ENCODE assay signal across 8 mouse cellular contexts in the genomic region with DNA sequence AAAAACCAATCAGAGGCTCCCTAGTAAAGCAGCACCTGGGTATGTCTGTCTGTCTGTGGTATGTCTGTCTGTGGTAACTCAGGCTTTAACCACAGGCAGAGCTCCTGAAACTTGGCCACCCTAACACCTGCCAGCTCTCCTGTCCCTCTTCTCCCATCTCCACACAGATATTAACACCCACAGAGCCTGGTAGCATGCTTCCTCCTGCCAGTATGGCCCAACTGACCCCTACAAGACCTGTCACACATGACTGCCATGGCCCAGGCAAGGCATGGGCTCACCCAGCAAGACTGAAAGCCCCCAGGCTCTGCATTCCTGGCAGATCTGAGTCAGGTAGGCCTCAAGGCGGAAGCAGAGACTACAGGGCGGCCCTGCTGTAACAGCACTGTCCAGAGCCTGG. TPM values are rescaled to one million over a fixed set of nuclear protein-coding genes. Genes with fewer than 3 reads are reported as not detected.
DNase-seq lines count a peak whose midpoint lies in the region; ATAC-seq and TF ChIP-seq lines count a peak whose summit lies in the region.

No protein-coding gene starts in this region.

- no peaks in the 10 kb centered on the region for H3K9me3 ChIP-seq in lung, postnatal 0 days (ENCODE audit: low read length)
- H3K9me3 ChIP-seq in forebrain, embryonic 13.5 days (replicated peaks): no peaks in the 10 kb centered on the region
- no peaks in the 10 kb centered on the region for H3K9me3 ChIP-seq in limb, embryonic 13.5 days

- 0 out of 2 replicates have a peak overlapping the region, but pooled peaks have one; percentile 72 for H3K9ac ChIP-seq in lung, postnatal 0 days (replicated peaks; ENCODE audit: low read depth)
- peak overlapping the region; percentile 99 for H3K9ac ChIP-seq in forebrain, embryonic 13.5 days
- H3K9ac ChIP-seq in limb, embryonic 13.5 days: peak overlapping the region; percentile 99

- ATAC-seq in lung, postnatal 0 days: no peak
- ATAC-seq in forebrain, embryonic 13.5 days: no peak
- no peak for ATAC-seq in limb, embryonic 13.5 days (ENCODE audit: low FRiP score, low read depth)

- no peak for DNase-seq in lung, postnatal 0 days (ENCODE audit: low spot score)
- DNase-seq in lung, postnatal 14 days: no peak
- no peak for DNase-seq in left cerebral cortex, postnatal 14 days (ENCODE audit: low spot score in 2 of 2)
- DNase-seq in embryo, embryonic 9.5 days (ENCODE audit: extremely low spot score): no peak
- DNase-seq in retina, embryonic 14.5 days (ENCODE audit: low spot score): no peak

- no peak overlapping the region for H3K4me3 ChIP-seq in lung, postnatal 0 days (ENCODE audit: low read depth, low read length)
- H3K4me3 ChIP-seq in forebrain, embryonic 13.5 days: peak overlapping the region; percentile 99
- peak overlapping the region; percentile 100 for H3K4me3 ChIP-seq in limb, embryonic 13.5 days
- H3K4me3 ChIP-seq in small intestine, adult 2 months (ENCODE audit: low read depth, low read length): peak overlapping the region; percentile 71

- TF ChIP-seq CTCF in lung, postnatal 0 days (IDR thresholded peaks at IDR 0.05): no peak
- no peak for TF ChIP-seq CTCF in small intestine, adult 2 months (IDR thresholded peaks at IDR 0.05; ENCODE audit: extremely low read depth, insufficient read length, insufficient replicate concordance, low read depth, low read length)

- TF ChIP-seq POLR2A in small intestine, adult 2 months (IDR thresholded peaks at IDR 0.05; ENCODE audit: low read depth, low read length): no peak

- intact Hi-C loops in left cerebral cortex, postnatal 14 days (cut with DNase I): no loop called here

- no peaks in the 10 kb centered on the region for H3K36me3 ChIP-seq in lung, postnatal 0 days (ENCODE audit: insufficient read depth, low read length)
- H3K36me3 ChIP-seq in forebrain, embryonic 13.5 days (ENCODE audit: poor library complexity, severe bottlenecking): peaks cover 45% of the 10 kb centered on the region
- H3K36me3 ChIP-seq in limb, embryonic 13.5 days: peaks cover 51% of the 10 kb centered on the region
- peaks cover 32% of the 10 kb centered on the region for H3K36me3 ChIP-seq in small intestine, adult 2 months (ENCODE audit: control insufficient read depth, insufficient read depth, low read length)

- peak overlapping the region; percentile 95 for H3K4me2 ChIP-seq in lung, postnatal 0 days (replicated peaks; ENCODE audit: low read depth, low read length)
- peak overlapping the region; percentile 81 for H3K4me2 ChIP-seq in forebrain, embryonic 13.5 days
- peak overlapping the region; percentile 91 for H3K4me2 ChIP-seq in limb, embryonic 13.5 days (replicated peaks)

- peak overlapping the region; percentile 94 for H3K27ac ChIP-seq in lung, postnatal 0 days (ENCODE audit: low read length)
- H3K27ac ChIP-seq in forebrain, embryonic 13.5 days: peak overlapping the region; percentile 99
- peak overlapping the region; percentile 100 for H3K27ac ChIP-seq in limb, embryonic 13.5 days
- no peak overlapping the region for H3K27ac ChIP-seq in small intestine, adult 2 months (ENCODE audit: insufficient read depth, low read depth, low read length)

- no peak for TF ChIP-seq EP300 in lung, postnatal 0 days (IDR thresholded peaks at IDR 0.05)

- H3K27me3 ChIP-seq in lung, postnatal 0 days (replicated peaks; ENCODE audit: insufficient read depth, low read length): no peaks in the 10 kb centered on the region
- H3K27me3 ChIP-seq in forebrain, embryonic 13.5 days: no peaks in the 10 kb centered on the region
- no peaks in the 10 kb centered on the region for H3K27me3 ChIP-seq in limb, embryonic 13.5 days
- H3K27me3 ChIP-seq in small intestine, adult 2 months (ENCODE audit: control insufficient read depth, insufficient read depth, low read length): no peaks in the 10 kb centered on the region

- H3K4me1 ChIP-seq in lung, postnatal 0 days (ENCODE audit: insufficient read depth, low read depth, low read length): peaks cover 23% of the 10 kb centered on the region
- H3K4me1 ChIP-seq in forebrain, embryonic 13.5 days: peaks cover 39% of the 10 kb centered on the region
- peaks cover 59% of the 10 kb centered on the region for H3K4me1 ChIP-seq in limb, embryonic 13.5 days
- peaks cover 41% of the 10 kb centered on the region for H3K4me1 ChIP-seq in small intestine, adult 2 months (ENCODE audit: control insufficient read depth, insufficient read depth, insufficient read length, low read length)

- WGBS in lung, postnatal 0 days: 62% methylated on average over 2 of the region's 2 CpGs
- WGBS in forebrain, embryonic 13.5 days: 74% methylated on average over 2 of the region's 2 CpGs
- 51% methylated on average over 2 of the region's 2 CpGs for WGBS in limb, embryonic 13.5 days
- WGBS in small intestine, adult 2 months: 84% methylated on average over 2 of the region's 2 CpGs

RNA-seq across cellular contexts. Expression of gene Traf4, which starts 2.3 kb away (rescaled TPM):
- polyA plus RNA-seq in lung, postnatal 0 days (2015; fragmentation: Nextera tagmentation; extraction: Ambion mirVana): 33.0 and 33.9 TPM in 2 replicates
- polyA plus RNA-seq in forebrain, embryonic 13.5 days (2015; fragmentation: Nextera tagmentation; extraction: Ambion mirVana): 114 and 121 TPM in 2 replicates
- polyA plus RNA-seq in limb, embryonic 13.5 days (2015; fragmentation: Nextera tagmentation; extraction: Ambion mirVana): 108 and 109 TPM in 2 replicates
- 50.3 and 99.5 TPM in 2 replicates for polyA plus RNA-seq in small intestine, adult 2 months (2012; rRNA removed)
- total RNA-seq in left cerebral cortex, postnatal 14 days (2021): 10 to 100 TPM; 20.7 to 23.3 TPM

RNA-seq across cellular contexts. Expression of gene Nek8, which starts 13.4 kb away (rescaled TPM):
- polyA plus RNA-seq in lung, postnatal 0 days (2015; fragmentation: Nextera tagmentation; extraction: Ambion mirVana): 11.7 and 14.4 TPM in 2 replicates
- 5.4 and 8.7 TPM in 2 replicates for polyA plus RNA-seq in forebrain, embryonic 13.5 days (2015; fragmentation: Nextera tagmentation; extraction: Ambion mirVana)
- polyA plus RNA-seq in limb, embryonic 13.5 days (2015; fragmentation: Nextera tagmentation; extraction: Ambion mirVana): 20.1 and 20.7 TPM in 2 replicates
- 5.0 and 6.6 TPM in 2 replicates for polyA plus RNA-seq in small intestine, adult 2 months (2012; rRNA removed)
- total RNA-seq in left cerebral cortex, postnatal 14 days (2021): 1 to 10 TPM; 3.3 to 3.5 TPM

RNA-seq across cellular contexts. Expression of gene Tlcd1, which starts 13.5 kb away (rescaled TPM):
- polyA plus RNA-seq in lung, postnatal 0 days (2015; fragmentation: Nextera tagmentation; extraction: Ambion mirVana): 18.2 and 20.0 TPM in 2 replicates
- 4.7 and 7.6 TPM in 2 replicates for polyA plus RNA-seq in forebrain, embryonic 13.5 days (2015; fragmentation: Nextera tagmentation; extraction: Ambion mirVana)
- polyA plus RNA-seq in limb, embryonic 13.5 days (2015; fragmentation: Nextera tagmentation; extraction: Ambion mirVana): 13.5 and 14.1 TPM in 2 replicates
- polyA plus RNA-seq in small intestine, adult 2 months (2012; rRNA removed): 15.0 and 15.3 TPM in 2 replicates
- 10 to 100 TPM; 27.4 to 29.6 TPM for total RNA-seq in left cerebral cortex, postnatal 14 days (2021)

RNA-seq across cellular contexts. Expression of gene Rpl23a, which starts 20.3 kb away (rescaled TPM):
- 991 and 1,079 TPM in 2 replicates for polyA plus RNA-seq in lung, postnatal 0 days (2015; fragmentation: Nextera tagmentation; extraction: Ambion mirVana)
- polyA plus RNA-seq in forebrain, embryonic 13.5 days (2015; fragmentation: Nextera tagmentation; extraction: Ambion mirVana): 970 and 1,119 TPM in 2 replicates
- polyA plus RNA-seq in limb, embryonic 13.5 days (2015; fragmentation: Nextera tagmentation; extraction: Ambion mirVana): 1,373 and 1,384 TPM in 2 replicates
- 31.9 and 66.4 TPM in 2 replicates for polyA plus RNA-seq in small intestine, adult 2 months (2012; rRNA removed)
- 100 to 1,000 TPM; 643 to 660 TPM for total RNA-seq in left cerebral cortex, postnatal 14 days (2021)

RNA-seq across cellular contexts. Expression of gene Rab34, which starts 25.2 kb away (rescaled TPM):
- polyA plus RNA-seq in lung, postnatal 0 days (2015; fragmentation: Nextera tagmentation; extraction: Ambion mirVana): 103 and 104 TPM in 2 replicates
- polyA plus RNA-seq in forebrain, embryonic 13.5 days (2015; fragmentation: Nextera tagmentation; extraction: Ambion mirVana): 39.7 and 42.1 TPM in 2 replicates
- polyA plus RNA-seq in limb, embryonic 13.5 days (2015; fragmentation: Nextera tagmentation; extraction: Ambion mirVana): 171 and 185 TPM in 2 replicates
- polyA plus RNA-seq in small intestine, adult 2 months (2012; rRNA removed): 12.2 and 13.0 TPM in 2 replicates
- total RNA-seq in left cerebral cortex, postnatal 14 days (2021): 10 to 100 TPM; 32.6 to 34.5 TPM
